Mouse (Mus musculus) embryonic facial prominence, embryonic 13.5 days (tissue): ENCODE results near the gene Mrm3. TPM values are rescaled to one million over a fixed set of nuclear protein-coding genes. Genes with fewer than 3 reads are reported as not detected.

ENCODE experiments used
- ATAC-seq: fragments of 200-750 bp; cut with Nextera tagmentation; 2 replicates; pipeline ENCODE4 v1.8.0; 2017; ENCODE audit warnings: low read depth; ENCODE audit not compliant: insufficient number of reproducible peaks, insufficient read depth, low FRiP score, low TSS enrichment
- H3K27ac ChIP-seq: fragments of 300-500 bp; sonication (generic); 2 replicates; pipeline ENCODE4 v1.5.1; 2015; ENCODE audit warnings: moderate library complexity, mild to moderate bottlenecking, inconsistent platforms
- H3K27me3 ChIP-seq: fragments of 300-500 bp; sonication (generic); 2 replicates; pipeline ENCODE4 v1.6.1; 2015; ENCODE audit warnings: mild to moderate bottlenecking, inconsistent platforms
- H3K36me3 ChIP-seq: fragments of 300-500 bp; sonication (generic); 2 replicates; pipeline ENCODE4 v1.6.1; 2015; ENCODE audit warnings: mild to moderate bottlenecking, inconsistent platforms
- H3K4me1 ChIP-seq: fragments of 300-500 bp; sonication (generic); 2 replicates; pipeline ENCODE4 v1.6.1; 2015; ENCODE audit warnings: inconsistent platforms
- H3K4me2 ChIP-seq: fragments of 300-500 bp; sonication (generic); 2 replicates; pipeline ENCODE4 v1.6.1; 2015; ENCODE audit warnings: moderate library complexity, mild to moderate bottlenecking, inconsistent platforms
- H3K4me3 ChIP-seq: fragments of 300-500 bp; sonication (generic); 2 replicates; pipeline ENCODE4 v1.5.1; 2015; ENCODE audit warnings: mild to moderate bottlenecking, inconsistent platforms
- H3K9ac ChIP-seq: fragments of 300-500 bp; sonication (generic); 2 replicates; pipeline ENCODE4 v1.6.1; 2015; ENCODE audit warnings: mild to moderate bottlenecking, inconsistent platforms
- H3K9me3 ChIP-seq: fragments of 300-500 bp; sonication (generic); 2 replicates; pipeline ENCODE4 v1.6.1; 2016; ENCODE audit warnings: inconsistent platforms
- WGBS: fragments of 180-500 bp; shearing (Covaris S2); methylation state at CpG from one replicate; pipeline ENCODE4 v1.1.7; 2015; ENCODE audit warnings: mixed read lengths; 5-methylcytosine and 5-hydroxymethylcytosine counted together
- polyA plus RNA-seq: library from polyadenylated mRNA; unstranded; fragments of >200 nt; fragmentation: Nextera tagmentation; extraction: Ambion mirVana; gene quantifications from 2 replicates; pipeline ENCODE4 v1.2.1, GENCODE M21; 2015

Mrm3 gene
- polyA plus RNA-seq, 1 experiment from 2014 or later, result 25.2 TPM

GRCm38 (mm10) chr11:76272440-76272839, 28.9 kb downstream of the Mrm3 start:
- Histone ChIP-seq H3K27ac (0 out of 2 replicates have a peak overlapping the region, but pooled peaks have one; percentile 0), H3K4me3 (no peak overlapping the region), H3K9ac (no peak overlapping the region), H3K9me3 (no peaks in the 10 kb centered on the region), H3K4me2 (no peak overlapping the region), H3K27me3 (no peaks in the 10 kb centered on the region), H3K4me1 (peaks cover 14% of the 10 kb centered on the region), H3K36me3 (peaks cover 55% of the 10 kb centered on the region)
- 75% methylated on average over 4 of the region's 4 CpGs for WGBS
- ATAC-seq, result no peak

- Histone ChIP-seq H3K9ac (no peak overlapping the region), H3K36me3 (peaks cover 22% of the 10 kb centered on the region)
- WGBS, result 39% methylated on average over 14 of the region's 14 CpGs
Measured at GRCm38 (mm10) chr11:76278960-76279852, 35.7 kb downstream of the Mrm3 start.

GRCm38 (mm10) chr11:76279971-76280370, 36.5 kb downstream of the Mrm3 start:
- no peak overlapping the region for H3K9ac ChIP-seq
- no peak overlapping the region for H3K4me3 ChIP-seq
- H3K9me3 ChIP-seq, result no peaks in the 10 kb centered on the region
- peaks cover 30% of the 10 kb centered on the region for H3K4me1 ChIP-seq
- no peak overlapping the region for H3K4me2 ChIP-seq
- H3K27me3 ChIP-seq, result no peaks in the 10 kb centered on the region
- H3K27ac ChIP-seq, result peak overlapping the region; percentile 84
- whole genome bisulfite sequencing, result 69% methylated on average over 2 of the region's 2 CpGs
- peaks cover 18% of the 10 kb centered on the region for H3K36me3 ChIP-seq
- ATAC-seq, result no peak

More at GRCm38 (mm10) chr11:76278960-76279852, 35.7 kb downstream of the Mrm3 start:
- Histone ChIP-seq H3K27ac (peak overlapping the region; percentile 84), H3K9me3 (no peaks in the 10 kb centered on the region), H3K27me3 (no peaks in the 10 kb centered on the region), H3K4me2 (no peak overlapping the region), H3K4me3 (no peak overlapping the region), H3K4me1 (peaks cover 25% of the 10 kb centered on the region)
- peak; percentile 39; the same call in 1 of the 2 replicates for ATAC-seq

GRCm38 (mm10) chr11:76283841-76284240, 40.3 kb downstream of the Mrm3 start:
- H3K27me3 ChIP-seq, result no peaks in the 10 kb centered on the region
- no peak overlapping the region for H3K4me3 ChIP-seq
- WGBS, result 92% methylated on average over 6 of the region's 6 CpGs
- H3K9ac ChIP-seq, result no peak overlapping the region
- H3K9me3 ChIP-seq, result no peaks in the 10 kb centered on the region
- H3K4me2 ChIP-seq, result no peak overlapping the region
- peaks cover 54% of the 10 kb centered on the region for H3K4me1 ChIP-seq
- H3K27ac ChIP-seq, result no peak overlapping the region
- H3K36me3 ChIP-seq, result no peaks in the 10 kb centered on the region
- ATAC-seq, result no peak

GRCm38 (mm10) chr11:76285431-76286075, 42.0 kb downstream of the Mrm3 start:
- Histone ChIP-seq H3K27ac (peak overlapping the region; percentile 52), H3K27me3 (no peaks in the 10 kb centered on the region), H3K4me1 (peaks cover 56% of the 10 kb centered on the region), H3K4me2 (no peak overlapping the region), H3K4me3 (no peak overlapping the region), H3K9me3 (no peaks in the 10 kb centered on the region), H3K36me3 (no peaks in the 10 kb centered on the region), H3K9ac (no peak overlapping the region)
- no peak for ATAC-seq
- 40% methylated on average over 7 of the region's 7 CpGs for WGBS

GRCm38 (mm10) chr11:76286534-76287126, 43.1 kb downstream of the Mrm3 start:
- H3K36me3 ChIP-seq, result no peaks in the 10 kb centered on the region
- no peaks in the 10 kb centered on the region for H3K9me3 ChIP-seq
- 34% methylated on average over 10 of the region's 10 CpGs for WGBS
- H3K4me1 ChIP-seq, result peaks cover 65% of the 10 kb centered on the region
- H3K27ac ChIP-seq, result peak overlapping the region; percentile 52; the same call in 1 of the 2 replicates
- no peak for ATAC-seq
- 0 out of 2 replicates have a peak overlapping the region, but pooled peaks have one; percentile 27 for H3K9ac ChIP-seq
- no peak overlapping the region for H3K4me3 ChIP-seq
- no peaks in the 10 kb centered on the region for H3K27me3 ChIP-seq
- no peak overlapping the region for H3K4me2 ChIP-seq

- WGBS, result 47% methylated on average over 10 of the region's 10 CpGs
- Histone ChIP-seq H3K4me2 (no peak overlapping the region), H3K4me1 (peaks cover 72% of the 10 kb centered on the region), H3K27me3 (no peaks in the 10 kb centered on the region), H3K9me3 (no peaks in the 10 kb centered on the region), H3K9ac (0 out of 2 replicates have a peak overlapping the region, but pooled peaks have one; percentile 27), H3K4me3 (no peak overlapping the region), H3K27ac (peak overlapping the region; percentile 52; the same call in 1 of the 2 replicates), H3K36me3 (no peaks in the 10 kb centered on the region)
- ATAC-seq, result no peak
Measured at GRCm38 (mm10) chr11:76287301-76287700, 43.8 kb downstream of the Mrm3 start.

GRCm38 (mm10) chr11:76288645-76289044, 45.1 kb downstream of the Mrm3 start:
- Histone ChIP-seq H3K9ac (no peak overlapping the region), H3K36me3 (no peaks in the 10 kb centered on the region), H3K4me2 (no peak overlapping the region), H3K27ac (peak overlapping the region; percentile 33; the same call in 1 of the 2 replicates), H3K9me3 (no peaks in the 10 kb centered on the region), H3K27me3 (no peaks in the 10 kb centered on the region), H3K4me3 (no peak overlapping the region), H3K4me1 (peaks cover 85% of the 10 kb centered on the region)
- WGBS, result 80% methylated on average over 6 of the region's 6 CpGs
- no peak for ATAC-seq

- peaks cover 95% of the 10 kb centered on the region for H3K4me1 ChIP-seq
- ATAC-seq, result no peak
- no peak overlapping the region for H3K4me3 ChIP-seq
- peak overlapping the region; percentile 14; the same call in 1 of the 2 replicates for H3K4me2 ChIP-seq
- H3K27ac ChIP-seq, result peak overlapping the region; percentile 78
- no peaks in the 10 kb centered on the region for H3K9me3 ChIP-seq
- no peaks in the 10 kb centered on the region for H3K27me3 ChIP-seq
- H3K36me3 ChIP-seq, result no peaks in the 10 kb centered on the region
- H3K9ac ChIP-seq, result peak overlapping the region; percentile 44; the same call in 1 of the 2 replicates
- 21% methylated on average over 11 of the region's 11 CpGs for WGBS
Measured at GRCm38 (mm10) chr11:76290367-76290766, 46.9 kb downstream of the Mrm3 start.

- H3K9ac ChIP-seq, result 0 out of 2 replicates have a peak overlapping the region, but pooled peaks have one; percentile 1
- H3K27ac ChIP-seq, result peak overlapping the region; percentile 91
- H3K36me3 ChIP-seq, result no peaks in the 10 kb centered on the region
- no peak for ATAC-seq
- H3K9me3 ChIP-seq, result no peaks in the 10 kb centered on the region
- H3K27me3 ChIP-seq, result no peaks in the 10 kb centered on the region
- no peak overlapping the region for H3K4me3 ChIP-seq
- WGBS, result 70% methylated on average over 4 of the region's 4 CpGs
- H3K4me2 ChIP-seq, result peak overlapping the region; percentile 41
- peaks cover 95% of the 10 kb centered on the region for H3K4me1 ChIP-seq
Measured at GRCm38 (mm10) chr11:76291960-76292359, 48.4 kb downstream of the Mrm3 start.

- Histone ChIP-seq H3K27ac (peak overlapping the region; percentile 91), H3K36me3 (no peaks in the 10 kb centered on the region), H3K27me3 (no peaks in the 10 kb centered on the region), H3K4me2 (peak overlapping the region; percentile 41), H3K4me3 (no peak overlapping the region), H3K9ac (0 out of 2 replicates have a peak overlapping the region, but pooled peaks have one; percentile 32), H3K4me1 (peaks cover 95% of the 10 kb centered on the region), H3K9me3 (no peaks in the 10 kb centered on the region)
- WGBS, result 48% methylated on average over 15 of the region's 15 CpGs
- no peak for ATAC-seq
Measured at GRCm38 (mm10) chr11:76292398-76292797, 48.9 kb downstream of the Mrm3 start.
